Mouse (Mus musculus) MEL (cell line): ENCODE data around the gene Grap. TPM values are rescaled to one million over a fixed set of nuclear protein-coding genes. Genes with fewer than 3 reads are reported as not detected.

Experiments
- DNase-seq: peaks from one replicate; pipeline ENCODE4 v3.0.0; 2011; ENCODE audit warnings: low read depth, low spot score
- H3K27ac ChIP-seq: 2 replicates; pipeline ENCODE4 v1.5.1; 2012; ENCODE audit warnings: low read depth, mild to moderate bottlenecking, control low read depth, low read length, moderate library complexity; ENCODE audit not compliant: control insufficient read depth
- H3K27me3 ChIP-seq, 2 experiments: fragments of 150-350 bp in 1 of 2; sonication (generic) in 1 of 2; 2 replicates each; pipeline ENCODE4 v1.6.1; 2012; ENCODE audit warnings: low read length in 2 of 2, mild to moderate bottlenecking in 2 of 2, improper control_type of control experiment in 1 of 2, moderate library complexity in 1 of 2; ENCODE audit not compliant: insufficient read depth in 2 of 2, control insufficient read depth in 1 of 2
- H3K36me3 ChIP-seq, 2 experiments: 2 replicates each; pipeline ENCODE4 v1.6.1; 2012 to 2014; ENCODE audit warnings: low read length in 2 of 2, improper control_type of control experiment in 1 of 2, inconsistent platforms in 1 of 2, mild to moderate bottlenecking in 1 of 2; ENCODE audit not compliant: insufficient read depth in 2 of 2, control insufficient read depth in 1 of 2
- H3K4me1 ChIP-seq, 2 experiments: fragments of 150-350 bp in 1 of 2; sonication (generic) in 1 of 2; 2 replicates each; pipeline ENCODE4 v1.6.1; 2012; ENCODE audit warnings: low read length in 2 of 2, improper control_type of control experiment in 1 of 2, mild to moderate bottlenecking in 1 of 2; ENCODE audit not compliant: insufficient read depth in 2 of 2, control insufficient read depth in 1 of 2
- H3K4me3 ChIP-seq, 2 experiments: fragments of 150-350 bp in 1 of 2; sonication (generic) in 1 of 2; 2 replicates each; pipeline ENCODE4 v1.5.1; 2012; ENCODE audit warnings: low read depth in 2 of 2, low read length in 2 of 2, mild to moderate bottlenecking in 2 of 2, moderate library complexity in 2 of 2, control low read depth in 1 of 2, improper control_type of control experiment in 1 of 2; ENCODE audit not compliant: control insufficient read depth in 1 of 2, insufficient read depth in 1 of 2
- H3K79me2 ChIP-seq: 2 replicates; pipeline ENCODE4 v1.6.1; 2012; ENCODE audit warnings: mild to moderate bottlenecking, low read length, moderate library complexity; ENCODE audit not compliant: control insufficient read depth, poor library complexity, insufficient read depth
- H3K9ac ChIP-seq: 2 replicates; pipeline ENCODE4 v1.6.1; 2012; ENCODE audit warnings: low read depth, mild to moderate bottlenecking, control low read depth, low read length, moderate library complexity; ENCODE audit not compliant: control insufficient read depth, poor library complexity, severe bottlenecking
- H3K9me3 ChIP-seq: fragments of 150-350 bp; sonication (generic); replicated peaks from 2 replicates; pipeline ENCODE4 v1.6.1; 2012; ENCODE audit warnings: mild to moderate bottlenecking, low read length, improper control_type of control experiment, moderate library complexity; ENCODE audit not compliant: insufficient read depth
- BHLHE40 ChIP-seq: IDR thresholded peaks from 2 replicates; pipeline ENCODE4 v1.6.1; 2012; ENCODE audit warnings: low read depth, mild to moderate bottlenecking, inconsistent platforms, low read length, improper control_type of control experiment, borderline replicate concordance
- CHD1 ChIP-seq: IDR thresholded peaks from 2 replicates; pipeline ENCODE4 v1.6.1; 2012; ENCODE audit warnings: low read depth, mild to moderate bottlenecking, inconsistent platforms, low read length, improper control_type of control experiment
- CHD2 ChIP-seq: IDR thresholded peaks from 2 replicates; pipeline ENCODE4 v1.6.1; 2011; ENCODE audit warnings: low read length, improper control_type of control experiment
- CTCF ChIP-seq, 3 experiments: IDR thresholded peaks in 2 of 3; conservative IDR thresholded peaks in 1 of 3; 2 replicates each; pipeline ENCODE4 v1.5.1; 2011 to 2012; ENCODE audit warnings: low read length in 3 of 3, low read depth in 2 of 3, mild to moderate bottlenecking in 2 of 3, improper control_type of control experiment in 1 of 3, inconsistent platforms in 1 of 3, mixed read lengths in 1 of 3, moderate library complexity in 1 of 3; ENCODE audit not compliant: control insufficient read depth in 1 of 3, insufficient read depth in 1 of 3, poor library complexity in 1 of 3, severe bottlenecking in 1 of 3
- EP300 ChIP-seq, 2 experiments: IDR thresholded peaks; 2 replicates each; pipeline ENCODE4 v1.6.1; 2011; ENCODE audit warnings: improper control_type of control experiment in 2 of 2, low read length in 2 of 2, low read depth in 1 of 2, mild to moderate bottlenecking in 1 of 2
- GATA1 ChIP-seq: IDR thresholded peaks from 2 replicates; pipeline ENCODE4 v1.6.1; 2011; ENCODE audit warnings: low read depth, low read length, improper control_type of control experiment
- JUND ChIP-seq: IDR thresholded peaks from 2 replicates; pipeline ENCODE4 v1.6.1; 2011; ENCODE audit warnings: low read depth, mild to moderate bottlenecking, improper control_type of control experiment, low read length
- KAT2A ChIP-seq: conservative IDR thresholded peaks from 2 replicates; pipeline ENCODE4 v1.6.1; 2012; ENCODE audit warnings: low read depth, low read length, improper control_type of control experiment, inconsistent platforms
- MAZ ChIP-seq: IDR thresholded peaks from 2 replicates; pipeline ENCODE4 v1.6.1; 2012; ENCODE audit warnings: low read depth, mild to moderate bottlenecking, inconsistent platforms, low read length, improper control_type of control experiment
- MEF2A ChIP-seq: IDR thresholded peaks from 2 replicates; pipeline ENCODE4 v1.6.1; 2014; ENCODE audit warnings: low read depth, mild to moderate bottlenecking, inconsistent platforms, low read length, improper control_type of control experiment; ENCODE audit not compliant: poor library complexity, insufficient replicate concordance, severe bottlenecking; ENCODE audit errors: extremely low read depth
- MXI1 ChIP-seq: IDR thresholded peaks from 2 replicates; pipeline ENCODE4 v1.6.1; 2011; ENCODE audit warnings: mild to moderate bottlenecking, low read depth, low read length, improper control_type of control experiment
- MYC ChIP-seq: IDR thresholded peaks from 2 replicates; pipeline ENCODE4 v1.6.1; 2011; ENCODE audit warnings: low read depth, mild to moderate bottlenecking, low read length, improper control_type of control experiment, moderate library complexity
- NRF1 ChIP-seq: IDR thresholded peaks from 2 replicates; pipeline ENCODE4 v1.6.1; 2014; ENCODE audit warnings: low read depth, mild to moderate bottlenecking, inconsistent platforms, low read length, improper control_type of control experiment, moderate library complexity; ENCODE audit not compliant: poor library complexity, insufficient read depth, severe bottlenecking
- POLR2A ChIP-seq, 2 experiments: IDR thresholded peaks; 2 replicates each; pipeline ENCODE4 v1.6.1; 2011 to 2012; ENCODE audit warnings: low read length in 2 of 2, mild to moderate bottlenecking in 2 of 2, control low read depth in 1 of 2, improper control_type of control experiment in 1 of 2, low read depth in 1 of 2, moderate library complexity in 1 of 2; ENCODE audit not compliant: control insufficient read depth in 1 of 2, insufficient read depth in 1 of 2, poor library complexity in 1 of 2
- POLR2AphosphoS2 ChIP-seq: IDR thresholded peaks from 2 replicates; pipeline ENCODE4 v1.6.1; 2011; ENCODE audit warnings: low read length, improper control_type of control experiment
- POLR2AphosphoS5 ChIP-seq: IDR thresholded peaks from 2 replicates; pipeline ENCODE4 v1.6.1; 2012; ENCODE audit warnings: low read depth, borderline replicate concordance, mild to moderate bottlenecking, inconsistent platforms, low read length, moderate library complexity, mixed read lengths
- RCOR1 ChIP-seq: IDR thresholded peaks from 2 replicates; pipeline ENCODE4 v1.6.1; 2012; ENCODE audit warnings: low read depth, mild to moderate bottlenecking, inconsistent platforms, low read length, improper control_type of control experiment
- SIN3A ChIP-seq: IDR thresholded peaks from 2 replicates; pipeline ENCODE4 v1.6.1; 2012; ENCODE audit warnings: low read length, improper control_type of control experiment, inconsistent platforms
- SMC3 ChIP-seq: IDR thresholded peaks from 2 replicates; pipeline ENCODE4 v1.6.1; 2011; ENCODE audit warnings: low read depth, low read length, improper control_type of control experiment
- TAL1 ChIP-seq: IDR thresholded peaks from 2 replicates; pipeline ENCODE4 v1.6.1; 2012; ENCODE audit warnings: mild to moderate bottlenecking, inconsistent platforms, low read length, moderate library complexity, mixed read lengths
- TBP ChIP-seq: IDR thresholded peaks from 2 replicates; pipeline ENCODE4 v1.8.0; 2011; ENCODE audit warnings: low read depth, low read length, improper control_type of control experiment
- TCF12 ChIP-seq: IDR thresholded peaks from 2 replicates; pipeline ENCODE4 v1.6.1; 2014; ENCODE audit warnings: low read depth, mild to moderate bottlenecking, inconsistent platforms, low read length, improper control_type of control experiment, moderate library complexity
- UBTF ChIP-seq: IDR thresholded peaks from 2 replicates; pipeline ENCODE4 v1.6.1; 2012; ENCODE audit warnings: low read depth, mild to moderate bottlenecking, inconsistent platforms, low read length, improper control_type of control experiment, moderate library complexity, borderline replicate concordance; ENCODE audit not compliant: insufficient read depth
- USF1 ChIP-seq: IDR thresholded peaks from 2 replicates; pipeline ENCODE4 v1.6.1; 2014; ENCODE audit warnings: low read depth, mild to moderate bottlenecking, inconsistent platforms, low read length, improper control_type of control experiment, moderate library complexity
- USF2 ChIP-seq, 2 experiments: IDR thresholded peaks; 2 replicates each; pipeline ENCODE4 v1.6.1; 2011 to 2012; ENCODE audit warnings: improper control_type of control experiment in 2 of 2, low read length in 2 of 2, borderline replicate concordance in 1 of 2, inconsistent platforms in 1 of 2, low read depth in 1 of 2, mild to moderate bottlenecking in 1 of 2; ENCODE audit not compliant: insufficient read depth in 1 of 2
- ZC3H11A ChIP-seq: IDR thresholded peaks from 2 replicates; pipeline ENCODE4 v1.6.1; 2012; ENCODE audit warnings: low read depth, mild to moderate bottlenecking, inconsistent platforms, low read length, improper control_type of control experiment
- ZMIZ1 ChIP-seq: IDR thresholded peaks from 2 replicates; pipeline ENCODE4 v1.6.1; 2012; ENCODE audit warnings: low read depth, mild to moderate bottlenecking, inconsistent platforms, low read length, improper control_type of control experiment, moderate library complexity
- polyA plus RNA-seq, 2 experiments: library from polyadenylated mRNA; stranded (reverse) in 1 of 2; unstranded in 1 of 2; fragments of >175 nt in 1 of 2; fragments of >200 nt in 1 of 2; gene quantifications; 2 replicates each; pipeline versions ENCODE4 v1.2.1 to v1.2.4; 2012; ENCODE audit warnings: low replicate concordance in 2 of 2, low read depth in 1 of 2; ENCODE audit not compliant: insufficient read length in 2 of 2, insufficient read depth in 1 of 2, missing spikeins in 1 of 2
- total RNA-seq: library from RNA; depleted of rRNA; stranded (reverse); fragments of 300-350 nt; gene quantifications from 2 replicates; pipeline ENCODE4 v1.2.3, GENCODE M21; 2012

Gene Grap
- total and polyA plus RNA-seq, 3 experiments, result 1.8 to 2.3 TPM; not detected in 1

DNA sequence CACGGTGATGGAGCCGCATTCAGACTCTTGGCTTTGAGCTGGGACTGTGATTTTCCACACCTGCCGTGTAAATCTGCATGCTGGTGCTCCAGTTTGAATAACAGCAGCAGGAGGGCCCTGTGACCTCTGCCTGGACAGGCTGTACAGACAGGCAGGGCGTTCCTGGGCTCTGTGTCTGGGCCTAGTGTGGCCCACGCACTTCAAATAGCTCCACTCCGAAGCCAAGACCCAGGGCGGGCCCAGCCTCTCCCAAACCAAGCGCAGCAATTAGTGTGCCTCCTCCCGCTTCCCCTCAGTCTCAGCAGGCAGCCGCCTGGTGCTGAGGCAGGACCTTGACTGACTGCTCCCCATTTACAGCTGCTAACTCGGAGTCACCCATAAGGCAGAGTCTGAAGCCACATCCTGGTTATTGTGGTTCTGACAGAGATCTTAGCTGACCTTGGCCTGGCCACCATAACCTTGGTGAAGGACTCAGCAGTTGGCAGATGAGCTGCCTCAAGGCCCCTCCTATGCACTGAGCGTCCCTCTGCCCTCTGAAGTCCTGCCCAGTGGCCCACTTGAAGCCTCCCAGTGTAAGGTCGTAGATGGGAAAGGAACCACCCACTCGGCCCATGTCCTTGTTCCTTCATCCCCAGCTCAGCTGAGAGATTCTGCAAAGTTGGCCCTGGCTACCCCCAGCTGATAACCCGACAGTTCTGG is 60.2 kb downstream of the Grap start:
- TF ChIP-seq CTCF (IDR thresholded peaks at IDR 0.05 in 2 of 3, conservative IDR thresholded peaks at IDR 0.05 in 1 of 3; ENCODE audit: control insufficient read depth in 1 of 3, insufficient read depth in 1 of 3, low read depth in 2 of 3, low read length in 3 of 3, poor library complexity in 1 of 3, severe bottlenecking in 1 of 3) (no peak), POLR2AphosphoS5 (no peak), ZMIZ1 (no peak), RCOR1 (no peak), MXI1 (no peak), CHD1 (no peak), TBP (no peak), BHLHE40 (no peak), SIN3A (no peak), USF1 (no peak), MYC (no peak), MEF2A (no peak)
- TF ChIP-seq, all 39 proteins: peak for 0
- H3K9me3 ChIP-seq, result no peaks in the 10 kb centered on the region
- peaks cover 0 to 8% of the 10 kb centered on the region in 2 experiments; a peak in 1 of 4 replicates for H3K4me1 ChIP-seq
- DNase-seq, result no peak
- H3K4me3 ChIP-seq, result no peak overlapping the region
- H3K27me3 ChIP-seq, result no peaks in the 10 kb centered on the region
- H3K79me2 ChIP-seq, result no peaks in the 10 kb centered on the region
- no peak overlapping the region for H3K27ac ChIP-seq
- 0 out of 4 replicates have a peak, but pooled peaks cover 0 to 2% of the 10 kb centered on the region in 2 experiments for H3K36me3 ChIP-seq
- H3K9ac ChIP-seq, result no peak overlapping the region

DNA sequence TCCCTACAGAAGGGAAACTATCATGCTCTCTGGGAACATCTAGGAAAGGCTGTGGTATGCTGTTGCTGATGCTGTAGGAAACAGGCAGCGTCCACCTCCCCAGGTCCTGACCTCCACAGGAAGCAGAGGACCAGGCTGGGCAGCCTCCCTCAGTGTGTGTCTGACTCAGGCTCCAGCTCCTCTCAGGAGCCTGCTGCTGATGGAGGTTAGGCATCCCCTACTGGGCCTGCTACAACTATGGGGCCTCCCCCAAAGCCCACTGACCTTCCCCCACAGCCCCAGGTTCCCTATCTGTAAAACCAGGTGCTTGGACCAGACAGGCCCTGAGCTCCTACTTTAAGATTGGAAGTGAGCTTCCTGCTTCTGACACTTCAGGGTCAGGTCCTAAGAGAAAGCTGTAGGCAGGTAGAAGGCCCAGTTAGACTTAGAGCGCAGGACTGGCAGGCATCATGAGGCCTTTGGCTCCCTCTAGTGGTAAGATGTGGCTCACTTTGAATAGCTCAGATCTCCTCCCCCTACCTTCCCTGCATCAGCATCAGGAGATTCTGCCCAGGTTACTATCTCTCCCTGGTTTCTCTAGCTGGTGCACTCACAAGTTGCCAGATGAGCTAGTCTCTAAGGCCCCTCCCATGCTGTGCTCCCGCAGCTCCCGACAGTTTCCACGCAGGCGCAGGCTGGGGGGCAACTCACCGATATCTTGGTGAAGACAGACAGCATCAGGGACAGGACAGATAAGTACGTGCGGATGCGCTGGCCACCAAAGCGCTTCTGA is 61.5 kb downstream of the Grap start:
- peak; percentile 97 for DNase-seq
- no peaks in the 10 kb centered on the region for H3K27me3 ChIP-seq
- H3K79me2 ChIP-seq, result no peaks in the 10 kb centered on the region
- peak overlapping the region; percentile 39; the same call in 1 of the 2 replicates for H3K9ac ChIP-seq
- H3K9me3 ChIP-seq, result no peaks in the 10 kb centered on the region
- no peak overlapping the region for H3K4me3 ChIP-seq
- peaks cover 0 to 8% of the 10 kb centered on the region in 2 experiments; a peak in 1 of 4 replicates for H3K4me1 ChIP-seq
- 0 out of 4 replicates have a peak, but pooled peaks cover 0 to 2% of the 10 kb centered on the region in 2 experiments for H3K36me3 ChIP-seq
- no peak overlapping the region for H3K27ac ChIP-seq
- TF ChIP-seq TCF12, result peak; percentile 88
- TF ChIP-seq SIN3A, result peak; percentile 80
- no peak for TF ChIP-seq JUND
- peak; percentile 40; the same call in 1 of the 2 replicates for TF ChIP-seq RCOR1
- TF ChIP-seq SMC3, result peak; percentile 91
- no peak for TF ChIP-seq USF1
- TF ChIP-seq NRF1, result peak; percentile 82
- TF ChIP-seq MAZ, result peak; percentile 84
- TF ChIP-seq TAL1, result peak; percentile 76
- TF ChIP-seq ZC3H11A, result peak; percentile 93
- TF ChIP-seq KAT2A, result no peak
- TF ChIP-seq CHD2, result no peak
- no peak for TF ChIP-seq POLR2AphosphoS2
- peak; percentile 85 to 94 (median 87) for TF ChIP-seq CTCF (IDR thresholded peaks at IDR 0.05 in 2 of 3, conservative IDR thresholded peaks at IDR 0.05 in 1 of 3; ENCODE audit: control insufficient read depth in 1 of 3, insufficient read depth in 1 of 3, low read depth in 2 of 3, low read length in 3 of 3, poor library complexity in 1 of 3, severe bottlenecking in 1 of 3)
- peak; percentile 46; the same call in 1 of the 2 replicates for TF ChIP-seq MXI1
- 0 out of 2 replicates have a peak, but pooled peaks have one; percentile 22 for TF ChIP-seq UBTF
- TF ChIP-seq POLR2A (IDR thresholded peaks at IDR 0.05; ENCODE audit: control insufficient read depth in 1 of 2, insufficient read depth in 1 of 2, low read depth in 1 of 2, low read length in 2 of 2, poor library complexity in 1 of 2), result no peak
- no peak for TF ChIP-seq USF2 (IDR thresholded peaks at IDR 0.05; ENCODE audit: borderline replicate concordance in 1 of 2, insufficient read depth in 1 of 2, low read depth in 1 of 2, low read length in 2 of 2)
- peak; percentile 75 for TF ChIP-seq GATA1
- TF ChIP-seq EP300 (IDR thresholded peaks at IDR 0.05; ENCODE audit: low read depth in 1 of 2, low read length in 2 of 2), result peak; percentile 63 to 77; a peak in 3 of 4 replicates
